Mouse (Mus musculus) hindlimb bud, embryonic 11.5 days (tissue): Measurements from ENCODE around the gene Ldlrad3.

Experiments used
- DNase-seq: peaks from one replicate; pipeline ENCODE4 v3.0.0-alpha.2; 2012; ENCODE audit warnings: low read depth, low spot score; ENCODE audit errors: extremely low spot score

The Ldlrad3 gene

DNA sequence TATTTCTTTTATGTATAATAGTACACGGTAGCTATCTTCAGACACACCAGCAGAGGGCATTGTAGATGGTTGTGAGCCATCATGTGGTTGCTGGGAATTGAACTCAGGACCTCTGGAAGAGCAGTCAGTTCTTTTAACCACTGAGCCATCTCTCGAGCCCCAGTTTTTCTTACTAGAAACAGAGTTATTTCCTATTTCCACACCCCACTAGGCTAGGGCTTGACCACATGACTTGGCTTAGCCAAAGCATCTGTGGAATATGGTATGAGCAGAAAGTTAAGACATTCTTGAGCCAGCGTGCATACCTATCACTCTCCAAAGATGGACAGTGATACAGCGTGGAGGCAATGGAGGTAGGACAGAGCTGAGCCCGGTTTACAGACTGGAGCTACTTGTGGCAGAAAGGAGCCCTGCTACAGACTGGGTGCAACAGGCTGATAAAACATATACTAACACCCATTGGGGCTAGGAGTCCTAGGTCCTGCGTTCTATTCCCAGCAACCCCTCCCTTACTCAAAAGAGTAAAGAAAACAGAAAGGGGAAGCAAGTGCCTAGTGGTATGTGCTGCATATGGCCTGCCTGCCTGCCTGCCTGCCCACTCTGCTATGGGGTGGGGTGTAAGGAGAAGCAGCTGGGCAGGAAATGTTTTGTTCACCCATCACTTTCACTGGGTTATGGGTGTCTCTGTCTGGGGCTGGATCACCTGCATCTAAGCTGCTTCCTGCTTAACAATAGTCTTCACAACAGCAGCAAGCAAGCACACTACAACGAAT is 147.1 kb downstream of the Ldlrad3 start:
- no peak for DNase-seq

DNA sequence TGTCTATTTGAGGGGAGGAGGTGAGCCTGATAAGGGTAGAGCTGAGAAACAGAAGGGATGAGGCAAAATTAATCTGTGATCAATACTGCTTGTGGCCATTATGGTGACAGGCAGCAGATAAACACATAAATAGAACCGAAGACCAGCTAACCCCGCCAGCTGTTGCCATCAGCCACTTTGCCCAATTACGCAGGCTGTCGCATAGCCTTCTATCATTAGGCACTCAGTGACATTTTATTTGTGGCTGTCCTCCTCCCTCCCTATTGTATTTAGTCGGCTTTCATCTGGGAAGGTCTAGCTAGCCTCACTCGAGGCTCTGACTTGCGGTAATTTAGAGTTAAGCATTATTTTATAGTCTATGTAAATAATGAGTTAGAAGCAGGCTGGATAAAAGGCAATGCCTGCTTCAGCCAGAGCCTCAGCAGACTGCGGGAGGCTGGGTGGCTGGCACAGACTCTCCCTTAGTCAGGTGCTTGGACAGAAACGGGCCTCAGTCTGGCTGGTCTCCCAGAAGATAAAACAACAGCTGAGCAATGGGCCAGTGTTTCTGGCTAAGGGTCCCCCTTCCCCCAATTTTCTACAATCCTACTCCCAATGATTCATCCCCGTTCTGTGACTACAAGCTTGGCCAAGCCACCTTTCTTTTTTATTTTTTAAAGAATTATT is 147.8 kb downstream of the Ldlrad3 start:
- no peak for DNase-seq

DNA sequence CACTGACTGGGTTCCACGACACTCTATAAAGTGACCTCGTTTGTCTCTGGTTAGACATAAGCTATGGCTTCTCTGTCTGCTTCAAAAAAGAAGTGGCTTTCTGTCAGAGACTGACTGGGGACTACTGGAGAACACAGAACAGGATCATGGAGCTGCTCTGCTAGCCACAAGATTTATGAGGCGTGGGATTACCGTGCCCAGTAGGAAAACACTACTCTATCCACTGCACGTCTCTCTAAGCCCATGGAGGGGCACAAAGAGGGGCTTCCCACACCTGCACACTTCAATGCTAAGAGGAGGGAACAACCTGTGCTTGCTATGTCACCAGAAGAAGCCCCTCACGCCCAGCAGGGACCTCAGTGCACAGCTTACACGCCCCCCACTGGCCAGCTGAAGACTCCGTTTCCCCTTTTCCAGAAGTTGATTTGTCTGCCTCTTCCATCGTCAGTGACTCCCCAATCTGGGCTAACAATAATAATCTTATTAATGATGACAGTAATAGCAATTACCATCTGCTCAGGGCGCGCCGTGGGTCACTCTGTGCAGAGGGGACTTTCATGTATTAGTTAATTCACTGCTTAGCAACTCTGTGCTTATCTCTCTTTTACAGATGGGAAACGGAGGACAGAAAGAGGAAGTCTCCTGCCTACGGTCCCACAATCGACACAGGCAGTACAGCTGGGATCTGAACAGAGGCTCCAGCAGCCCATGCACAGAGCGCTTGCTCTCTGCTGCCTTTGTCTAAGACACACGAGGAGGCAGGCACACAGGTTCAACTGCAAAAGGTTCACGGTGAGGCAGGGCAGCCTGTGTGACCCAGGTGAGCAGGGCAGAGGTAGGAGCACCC is 149.3 kb downstream of the Ldlrad3 start:
- no peak for DNase-seq

DNA sequence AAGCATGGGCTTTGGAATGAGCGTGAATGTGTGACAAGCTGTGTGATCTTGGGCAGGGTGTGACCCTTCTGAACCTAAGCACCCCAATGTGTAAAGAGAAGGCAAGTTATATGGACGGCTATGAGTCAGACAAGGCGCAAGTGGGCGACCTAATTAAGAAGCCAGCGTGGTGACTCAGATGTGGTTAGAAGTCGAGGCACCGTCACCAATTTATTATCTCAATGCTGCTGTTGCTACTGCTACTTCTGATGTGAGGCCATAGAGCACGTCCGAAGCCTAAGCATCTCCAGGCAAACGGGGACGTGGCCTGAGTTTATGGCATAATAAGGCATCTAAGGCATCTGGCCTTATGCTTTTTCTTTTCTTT is 151.7 kb downstream of the Ldlrad3 start:
- DNase-seq = no peak

DNA sequence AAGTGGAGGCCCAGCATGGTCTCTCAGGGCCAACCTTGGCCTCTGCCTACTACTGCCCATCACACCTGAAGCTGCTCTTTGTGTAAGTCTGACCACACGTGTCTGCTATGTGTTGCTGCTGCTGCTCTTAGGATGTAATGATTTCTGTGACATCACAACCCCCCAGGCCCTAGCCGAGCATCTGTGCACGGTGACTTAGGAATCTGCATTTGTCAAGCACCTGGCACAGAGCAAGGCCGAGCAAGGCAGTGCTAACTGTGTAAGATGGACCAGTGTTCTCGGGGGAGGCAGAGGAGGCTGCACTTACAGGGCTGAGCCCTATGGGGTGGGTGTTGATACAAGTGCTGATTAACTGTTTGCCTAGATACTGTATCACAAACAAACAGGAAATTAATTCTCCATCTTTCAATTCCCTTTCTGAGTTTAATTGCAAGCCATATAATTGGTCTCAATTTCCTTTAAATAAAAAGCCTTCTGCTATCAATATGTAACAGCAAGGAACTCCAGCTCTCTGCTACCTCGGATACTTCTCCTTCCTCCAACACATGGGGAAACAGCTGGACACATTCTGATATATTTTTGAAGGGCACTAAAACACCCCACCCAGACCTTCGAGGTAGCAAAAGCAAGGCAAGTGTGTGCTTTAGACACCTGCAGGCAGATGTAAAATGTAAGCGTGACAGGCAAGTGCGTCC is 152.2 kb downstream of the Ldlrad3 start:
- no peak for DNase-seq

DNA sequence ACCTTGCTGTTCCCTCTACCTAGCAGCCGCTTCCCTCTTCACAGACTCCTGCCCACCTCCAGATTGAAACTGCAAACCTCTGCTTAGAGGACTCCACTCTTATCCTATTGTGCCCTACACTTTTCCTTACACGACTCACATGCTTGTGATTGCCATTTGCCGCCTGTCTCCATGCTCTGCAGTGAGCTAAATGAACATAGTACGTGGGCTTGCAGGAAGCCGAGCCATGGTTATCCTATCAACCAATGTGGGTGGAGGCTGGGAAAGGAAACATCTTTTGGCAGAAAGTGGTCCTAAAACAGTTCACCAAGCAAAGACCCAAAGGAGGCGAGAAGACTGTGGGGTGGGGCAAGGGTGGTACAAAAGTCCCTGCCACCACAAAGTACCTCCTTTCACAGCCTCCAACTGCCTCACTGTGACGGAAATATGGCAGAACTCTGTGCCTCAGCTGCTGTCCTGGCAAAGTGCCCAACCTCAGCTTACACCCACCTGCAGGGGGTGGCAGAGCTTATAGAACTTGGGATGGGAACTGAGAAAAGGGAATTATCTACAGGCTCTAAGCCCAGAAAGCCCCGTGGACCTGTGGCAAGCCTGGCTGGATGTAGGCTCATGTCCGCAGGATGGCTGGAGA is 153.4 kb downstream of the Ldlrad3 start:
- no peak for DNase-seq

DNA sequence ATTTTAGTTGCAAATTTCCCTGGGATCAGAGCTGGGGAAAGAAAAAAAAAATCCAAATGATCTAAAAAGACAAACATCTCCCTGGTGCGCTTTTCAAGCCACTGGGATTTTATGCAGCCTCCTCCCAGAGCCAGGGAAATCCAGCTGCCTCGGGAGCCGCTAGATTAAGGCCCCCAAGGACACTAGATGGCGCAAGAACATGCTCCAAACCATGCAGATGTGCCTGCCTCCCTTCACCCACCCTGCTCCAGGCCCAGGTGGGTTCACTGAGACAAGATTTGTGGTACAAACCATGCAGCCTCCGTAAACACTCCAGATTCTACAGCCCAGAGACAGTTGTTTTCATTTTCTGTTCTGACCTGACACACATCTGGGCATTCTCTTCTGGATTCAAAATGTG is 155.5 kb downstream of the Ldlrad3 start:
- DNase-seq = peak; percentile 12

DNA sequence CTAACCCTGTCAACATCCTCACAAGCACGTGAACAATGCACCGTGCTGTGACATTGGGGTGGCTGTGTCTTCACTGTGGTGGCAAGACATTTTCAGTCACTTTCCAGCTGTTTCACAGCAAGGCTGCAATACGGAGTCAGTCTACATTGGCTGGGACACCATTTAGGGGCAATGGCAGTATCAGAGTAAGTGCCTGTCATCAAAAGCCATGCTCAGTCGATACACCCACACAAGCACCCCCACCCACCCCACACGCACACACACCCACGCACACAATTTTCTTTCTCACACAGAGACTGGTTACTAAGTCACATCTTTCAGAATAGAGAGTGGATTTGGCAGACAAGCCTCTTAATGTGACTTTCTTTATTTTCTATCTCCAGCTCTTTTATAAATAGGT is 156.0 kb downstream of the Ldlrad3 start:
- DNase-seq = no peak

DNA sequence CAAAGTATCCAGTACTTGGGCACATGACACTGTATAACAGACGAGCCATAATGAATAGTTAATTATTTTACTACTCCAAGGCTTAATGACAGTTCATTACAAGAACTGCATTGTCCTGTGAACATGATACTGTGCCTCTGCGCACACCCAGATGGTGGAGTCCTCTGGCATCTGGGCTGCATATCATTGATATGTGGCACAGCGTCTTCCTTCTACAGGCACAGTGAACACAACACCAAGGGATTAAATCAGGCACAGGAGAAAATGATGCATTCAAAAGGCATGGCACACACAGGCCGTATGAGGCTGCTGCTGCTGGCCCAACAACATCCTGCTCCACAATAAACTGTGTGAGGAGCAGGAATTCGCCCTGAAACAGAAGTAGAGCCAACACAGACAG is 156.5 kb downstream of the Ldlrad3 start:
- no peak for DNase-seq

DNA sequence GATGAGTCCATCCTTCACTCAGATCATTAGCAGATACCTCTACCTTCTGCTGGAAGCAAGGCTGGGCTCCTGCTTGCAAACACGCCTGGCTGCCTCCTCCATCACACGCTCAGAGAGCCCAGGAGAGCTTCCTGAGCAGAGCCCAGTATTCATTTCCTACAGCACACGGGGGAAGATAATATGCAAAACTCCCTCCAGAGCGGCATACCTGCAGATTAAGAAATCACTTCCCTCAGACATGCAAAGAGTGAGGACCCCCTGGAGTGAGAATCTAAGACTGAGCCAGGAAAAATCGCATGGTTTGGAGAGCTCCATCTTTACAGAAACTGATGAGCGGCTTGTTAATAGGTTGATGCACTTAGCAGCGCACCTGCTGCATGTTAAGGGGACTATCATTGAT is 158.9 kb downstream of the Ldlrad3 start:
- DNase-seq = no peak

DNA sequence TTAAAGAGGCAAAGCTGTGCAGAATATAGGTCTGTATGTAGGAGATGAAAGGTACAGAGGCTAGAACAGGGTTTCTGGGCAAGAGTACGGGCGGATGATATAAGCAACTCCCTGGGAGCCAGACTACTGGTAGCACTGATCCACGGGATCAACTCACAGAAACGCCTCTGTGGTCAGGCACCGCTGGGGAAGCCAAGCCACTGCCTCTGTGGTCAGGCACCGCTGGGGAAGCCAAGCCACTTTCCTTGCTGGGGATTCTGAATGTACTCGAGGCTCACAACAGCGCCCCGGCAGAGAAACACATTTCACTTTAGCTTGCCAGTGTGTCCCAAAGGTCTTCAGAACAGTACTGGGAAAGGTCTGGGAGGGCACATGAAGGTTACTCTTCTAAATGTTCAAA is 160.0 kb downstream of the Ldlrad3 start:
- no peak for DNase-seq

DNA sequence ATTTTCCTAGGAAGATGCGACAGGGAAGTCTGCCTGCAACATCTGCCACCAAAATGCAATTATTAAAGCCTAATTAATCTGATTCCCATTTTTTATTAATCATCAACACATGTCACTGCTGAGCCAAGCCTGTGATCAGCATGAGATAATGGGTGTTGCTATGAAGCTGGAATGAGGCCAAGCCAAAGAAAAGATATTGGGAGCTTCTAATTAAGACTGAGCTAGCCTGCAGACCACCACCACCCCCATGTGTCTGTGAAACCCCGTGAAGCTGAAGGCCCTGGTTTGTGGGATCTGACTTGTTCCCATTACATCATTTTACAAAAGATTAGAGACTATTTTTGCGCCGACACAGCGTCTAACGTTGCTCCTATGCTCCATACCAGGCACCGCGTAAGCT is 161.7 kb downstream of the Ldlrad3 start:
- no peak for DNase-seq

DNA sequence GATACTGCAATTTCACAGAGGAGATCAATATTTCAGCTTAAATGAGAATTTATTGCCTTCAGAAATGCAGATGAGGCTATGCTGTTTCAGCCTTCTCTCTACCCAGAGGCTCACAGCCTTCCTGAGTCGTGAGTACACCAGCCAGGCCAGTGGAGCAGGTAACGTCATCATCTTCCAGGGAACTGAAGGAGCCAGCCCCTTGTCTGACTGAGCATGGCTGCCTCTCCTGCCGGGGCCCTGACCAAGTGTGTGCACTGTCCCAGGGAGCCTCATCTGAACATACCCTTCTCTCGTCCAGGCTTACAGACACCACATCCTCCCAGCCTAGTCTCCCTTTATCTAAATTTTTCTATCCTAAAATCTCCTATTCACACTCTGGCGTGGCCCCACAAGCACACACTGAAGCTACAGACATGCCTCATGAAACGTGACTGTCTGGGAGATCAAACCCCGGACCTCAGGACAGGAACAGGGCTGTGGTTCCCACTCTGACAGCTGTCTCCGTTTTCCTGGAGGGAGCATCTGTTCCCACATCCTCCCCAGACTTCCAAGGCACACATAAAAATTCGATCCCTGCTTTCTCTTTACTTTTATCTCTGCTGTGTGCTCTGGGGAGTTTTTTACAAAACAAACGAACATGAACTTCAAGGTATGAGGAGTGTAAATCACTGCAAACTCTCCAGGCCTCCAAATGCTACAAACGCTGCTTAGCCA is 164.7 kb downstream of the Ldlrad3 start:
- DNase-seq = no peak

DNA sequence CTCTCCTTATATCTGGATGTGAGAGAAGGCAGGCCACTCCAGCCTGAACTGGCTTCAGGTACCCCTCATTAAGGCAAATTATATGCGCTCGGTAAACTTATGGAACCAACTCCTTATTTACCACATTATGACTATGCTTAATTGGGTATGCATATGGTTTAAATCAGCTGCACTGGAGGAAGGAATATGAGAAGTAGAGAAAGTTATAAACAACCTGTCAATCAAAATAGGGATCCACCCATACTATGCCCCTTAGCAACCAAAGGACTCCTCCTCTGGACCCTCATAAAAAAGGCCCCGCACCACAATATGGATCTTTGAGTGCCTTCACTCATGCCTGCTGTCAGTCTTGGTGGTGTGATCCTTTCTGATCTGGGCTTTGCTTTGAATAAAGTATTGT is 165.6 kb downstream of the Ldlrad3 start:
- DNase-seq = no peak

DNA sequence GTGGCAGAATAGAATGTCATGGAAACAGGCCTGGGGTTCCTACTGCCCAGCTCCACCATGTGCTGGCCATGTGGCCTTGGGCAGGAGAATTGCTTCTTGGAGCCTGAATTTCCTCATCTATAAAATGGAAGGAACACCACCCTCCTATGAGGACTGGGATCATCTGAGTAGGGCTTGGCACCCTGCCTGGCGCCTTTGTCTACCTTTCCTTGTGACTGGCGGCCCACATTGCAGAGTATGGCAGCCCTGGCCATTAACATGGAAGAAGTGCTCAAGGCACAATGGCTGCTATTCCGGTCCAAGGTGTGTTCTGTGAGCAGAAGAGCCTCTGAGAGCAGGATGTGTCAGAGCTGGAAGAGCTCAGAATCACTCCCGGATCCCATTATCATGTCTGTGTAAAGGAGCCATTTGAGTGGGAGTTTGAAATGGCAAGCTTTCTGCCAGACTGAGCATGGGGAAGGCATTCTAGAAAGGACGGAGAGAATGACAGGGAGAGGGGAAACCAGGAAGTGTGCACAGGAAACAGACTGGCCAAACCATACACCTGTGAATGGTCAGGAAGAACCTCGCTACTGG is 171.6 kb downstream of the Ldlrad3 start:
- DNase-seq = no peak

DNA sequence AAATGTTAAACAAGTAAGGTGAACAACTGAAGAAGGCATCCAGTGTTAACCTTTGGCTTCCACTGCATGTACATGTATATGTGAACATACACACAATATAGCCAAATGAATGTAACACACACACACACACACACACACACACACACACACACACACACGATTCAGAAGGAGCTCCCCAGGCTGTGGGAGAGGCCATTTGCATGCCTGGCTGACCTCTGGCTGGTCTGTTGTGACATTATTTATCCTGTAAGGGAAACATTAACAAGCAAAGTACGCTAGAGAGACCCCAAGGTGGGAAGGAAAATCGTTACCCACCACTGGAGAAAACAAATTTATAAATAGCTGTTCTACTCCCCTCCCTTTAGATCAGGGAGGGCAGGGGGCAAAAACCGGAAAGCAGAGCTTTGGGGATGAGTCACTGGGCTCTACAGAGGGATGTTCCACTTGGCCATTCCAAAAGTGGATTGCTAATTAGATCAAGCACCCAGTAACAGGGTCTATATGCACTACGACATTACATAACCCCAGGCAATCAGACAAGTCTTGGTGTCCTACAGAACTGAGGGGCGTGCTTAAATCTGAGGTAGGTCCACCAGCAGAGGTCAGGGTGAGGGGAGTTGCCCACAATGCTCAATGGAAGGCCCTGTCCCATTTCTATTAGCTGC is 174.7 kb downstream of the Ldlrad3 start:
- DNase-seq = no peak

DNA sequence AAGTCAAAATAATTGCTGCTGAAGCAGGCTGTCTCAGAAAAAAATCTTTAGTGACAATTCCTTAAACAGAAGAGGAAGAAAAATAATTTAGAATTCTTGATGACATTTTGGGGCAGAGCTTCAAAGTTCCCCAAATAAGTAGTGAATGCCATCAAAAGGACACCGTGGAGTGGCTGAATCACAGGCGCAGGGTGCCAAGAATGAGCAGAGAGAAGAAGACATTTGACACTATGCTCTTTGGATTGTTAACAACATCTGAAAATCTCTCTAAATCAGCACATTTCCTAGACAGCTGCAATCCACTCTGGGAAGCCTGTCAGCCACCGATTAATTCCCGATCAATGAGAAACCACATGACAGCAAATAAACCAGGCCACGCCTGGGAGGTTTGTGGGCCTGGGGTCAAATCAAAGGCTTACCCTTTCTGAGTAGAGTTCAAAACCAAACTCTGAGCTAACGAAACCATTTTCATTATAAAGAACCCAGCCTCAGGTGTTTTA is 176.4 kb downstream of the Ldlrad3 start:
- DNase-seq = no peak

DNA sequence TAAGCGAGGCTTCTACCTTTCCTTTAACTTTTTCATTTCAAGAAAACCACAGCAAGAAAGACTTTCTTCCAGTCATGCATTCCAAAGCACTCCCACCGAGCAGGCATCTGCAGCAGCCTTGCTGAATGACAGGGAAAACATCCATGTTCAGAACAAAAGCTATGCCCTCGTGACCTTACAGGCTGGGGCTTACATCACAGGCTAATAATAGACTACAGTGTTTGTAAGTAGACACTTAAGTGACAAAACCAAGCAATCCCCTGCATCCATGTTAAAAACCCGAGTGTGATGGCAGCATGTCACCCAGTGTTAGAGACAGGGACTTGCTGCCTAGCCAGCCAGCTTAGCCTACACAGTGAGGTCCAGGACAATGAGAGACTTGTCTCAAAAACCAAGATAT is 180.0 kb downstream of the Ldlrad3 start:
- DNase-seq = no peak

DNA sequence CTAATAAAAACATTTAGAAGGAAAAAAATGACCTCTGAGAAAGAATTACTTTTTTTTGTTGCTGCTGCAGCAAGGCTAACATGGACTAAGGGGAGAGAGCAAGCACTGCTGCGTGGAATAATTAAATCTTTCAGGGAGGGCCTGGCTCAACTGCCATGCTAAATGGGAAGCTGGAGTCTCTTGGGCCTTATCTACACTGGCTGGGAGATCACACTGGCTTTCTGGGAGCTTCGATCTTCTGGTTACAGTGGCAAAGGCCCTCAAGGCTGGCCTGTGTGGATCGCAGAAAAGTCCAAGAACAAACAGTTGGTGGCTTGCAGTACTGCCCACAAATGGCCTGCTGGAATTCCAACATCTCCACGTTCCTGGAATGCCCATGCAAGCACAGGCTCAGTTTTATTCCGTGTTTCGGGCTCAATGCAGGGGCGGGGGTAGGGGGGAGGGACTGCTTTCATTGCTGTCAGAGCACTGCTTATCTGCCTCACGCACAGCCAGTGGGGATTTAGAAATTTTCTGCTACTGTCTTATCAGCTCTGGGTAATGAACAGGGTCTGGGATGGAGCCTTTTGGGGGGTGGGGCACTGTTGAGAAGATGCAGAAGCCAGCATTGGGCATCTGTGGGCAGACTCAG is 180.7 kb downstream of the Ldlrad3 start:
- no peak for DNase-seq
